Mouse (Mus musculus): ENCODE measurements around the gene Pitpna. TPM values are rescaled to one million over a fixed set of nuclear protein-coding genes. Genes with fewer than 3 reads are reported as not detected.
"Not testable (repeated sequence)": the region's sequence is repeated elsewhere in the genome, so short reads cannot be mapped to it uniquely, and the experiment has no call there.

The Pitpna gene
- total and polyA plus RNA-seq, 3 experiments = 67.8 to 709 (median 194) TPM

- peak; percentile 35 for DNase-seq (ENCODE audit: low read depth, low spot score)
- H3K27me3 ChIP-seq (ENCODE audit: control insufficient read depth in 1 of 2, insufficient read depth in 2 of 2, low read length in 2 of 2); H3K4me3 ChIP-seq (ENCODE audit: control insufficient read depth in 1 of 2, insufficient read depth in 1 of 2, low read depth in 2 of 2, low read length in 2 of 2); H3K79me2 ChIP-seq (ENCODE audit: control insufficient read depth, insufficient read depth, low read length, poor library complexity); H3K4me1 ChIP-seq (ENCODE audit: control insufficient read depth in 1 of 2, insufficient read depth in 2 of 2, low read length in 2 of 2); H3K27ac ChIP-seq (ENCODE audit: control insufficient read depth, low read depth, low read length); H3K9ac ChIP-seq (ENCODE audit: control insufficient read depth, low read depth, low read length, poor library complexity, severe bottlenecking); H3K36me3 ChIP-seq (ENCODE audit: control insufficient read depth in 1 of 2, insufficient read depth in 2 of 2, low read length in 2 of 2); H3K9me3 ChIP-seq (replicated peaks; ENCODE audit: insufficient read depth, low read length): not testable (repeated sequence)
- TF ChIP-seq SMC3 (IDR thresholded peaks at IDR 0.05; ENCODE audit: low read depth, low read length) (peak; percentile 29), CTCF (IDR thresholded peaks at IDR 0.05 in 2 of 3, conservative IDR thresholded peaks at IDR 0.05 in 1 of 3; ENCODE audit: control insufficient read depth in 1 of 3, insufficient read depth in 1 of 3, low read depth in 2 of 3, low read length in 3 of 3, poor library complexity in 1 of 3, severe bottlenecking in 1 of 3) (peak; percentile 6 to 30 (median 29); a peak in 3 of 6 replicates)
These were observed 31.9 kb upstream of the Pitpna start for GRCm38 (mm10) chr11:75556006-75556405.

- no peaks in the 10 kb centered on the region for H3K4me1 ChIP-seq (ENCODE audit: control insufficient read depth in 1 of 2, insufficient read depth in 2 of 2, low read length in 2 of 2)
- DNase-seq (ENCODE audit: low read depth, low spot score) = no peak
- no peaks in the 10 kb centered on the region for H3K79me2 ChIP-seq (ENCODE audit: control insufficient read depth, insufficient read depth, low read length, poor library complexity)
- H3K27ac ChIP-seq (ENCODE audit: control insufficient read depth, low read depth, low read length) = no peak overlapping the region
- no peaks in the 10 kb centered on the region for H3K27me3 ChIP-seq (ENCODE audit: control insufficient read depth in 1 of 2, insufficient read depth in 2 of 2, low read length in 2 of 2)
- no peak overlapping the region for H3K4me3 ChIP-seq (ENCODE audit: control insufficient read depth in 1 of 2, insufficient read depth in 1 of 2, low read depth in 2 of 2, low read length in 2 of 2)
- H3K9me3 ChIP-seq (replicated peaks; ENCODE audit: insufficient read depth, low read length) = no peaks in the 10 kb centered on the region
- H3K36me3 ChIP-seq (ENCODE audit: control insufficient read depth in 1 of 2, insufficient read depth in 2 of 2, low read length in 2 of 2) = no peaks in the 10 kb centered on the region
- TF ChIP-seq EP300 (IDR thresholded peaks at IDR 0.05; ENCODE audit: low read depth in 1 of 2, low read length in 2 of 2) (no peak), E2F4 (IDR thresholded peaks at IDR 0.05; ENCODE audit: borderline replicate concordance, low read depth, low read length) (no peak), POLR2A (IDR thresholded peaks at IDR 0.05; ENCODE audit: control insufficient read depth in 1 of 2, insufficient read depth in 1 of 2, low read depth in 1 of 2, low read length in 2 of 2, poor library complexity in 1 of 2) (no peak), UBTF (IDR thresholded peaks at IDR 0.05; ENCODE audit: borderline replicate concordance, insufficient read depth, low read depth, low read length) (no peak), ETS1 (IDR thresholded peaks at IDR 0.05; ENCODE audit: low read depth, low read length) (no peak), MYC (IDR thresholded peaks at IDR 0.05; ENCODE audit: low read depth, low read length) (no peak), SIN3A (IDR thresholded peaks at IDR 0.05; ENCODE audit: low read length) (no peak), MEF2A (IDR thresholded peaks at IDR 0.05; ENCODE audit: extremely low read depth, insufficient replicate concordance, low read depth, low read length, poor library complexity, severe bottlenecking) (no peak), USF2 (IDR thresholded peaks at IDR 0.05; ENCODE audit: borderline replicate concordance in 1 of 2, insufficient read depth in 1 of 2, low read depth in 1 of 2, low read length in 2 of 2) (no peak), MXI1 (IDR thresholded peaks at IDR 0.05; ENCODE audit: low read depth, low read length) (no peak), CTCF (IDR thresholded peaks at IDR 0.05 in 2 of 3, conservative IDR thresholded peaks at IDR 0.05 in 1 of 3; ENCODE audit: control insufficient read depth in 1 of 3, insufficient read depth in 1 of 3, low read depth in 2 of 3, low read length in 3 of 3, poor library complexity in 1 of 3, severe bottlenecking in 1 of 3) (no peak), RAD21 (IDR thresholded peaks at IDR 0.05; ENCODE audit: low read depth, low read length) (no peak), NRF1 (IDR thresholded peaks at IDR 0.05; ENCODE audit: insufficient read depth, low read depth, low read length, poor library complexity, severe bottlenecking) (no peak), NELFE (IDR thresholded peaks at IDR 0.05; ENCODE audit: low read depth, low read length) (no peak), CHD1 (IDR thresholded peaks at IDR 0.05; ENCODE audit: low read depth, low read length) (no peak), JUND (IDR thresholded peaks at IDR 0.05; ENCODE audit: low read depth, low read length) (no peak)
- no peak overlapping the region for H3K9ac ChIP-seq (ENCODE audit: control insufficient read depth, low read depth, low read length, poor library complexity, severe bottlenecking)
These were observed 30.8 kb upstream of the Pitpna start for GRCm38 (mm10) chr11:75557142-75557541.

Measured in MEL (cell line).